Mouse (Mus musculus): Measurements from ENCODE around the gene Pqlc2. TPM values are rescaled to one million over a fixed set of nuclear protein-coding genes. Genes with fewer than 3 reads are reported as not detected.

Pqlc2 gene
- polyA plus RNA-seq, 1 experiment from 2014 or later = 12.7 TPM

- peak; percentile 72 for ATAC-seq (ENCODE audit: low read depth)
- peak overlapping the region; percentile 49 for H3K27ac ChIP-seq (ENCODE audit: low read depth, low read length)
- peak overlapping the region; percentile 97 for H3K4me2 ChIP-seq (ENCODE audit: low read depth, low read length)
- peak overlapping the region; percentile 79 for H3K9ac ChIP-seq (replicated peaks; ENCODE audit: low read depth, low read length)
- under 1% methylated on average over 51 of the region's 53 CpGs for WGBS
- peak overlapping the region; percentile 88 for H3K4me3 ChIP-seq (ENCODE audit: low read depth, low read length)
- no peaks in the 10 kb centered on the region for H3K9me3 ChIP-seq (ENCODE audit: control insufficient read depth, low read length)
- peaks cover 15% of the 10 kb centered on the region for H3K4me1 ChIP-seq (ENCODE audit: control insufficient read depth, insufficient read depth, low read length)
- H3K36me3 ChIP-seq (ENCODE audit: control insufficient read depth, insufficient read depth, low read length) = peaks cover 9% of the 10 kb centered on the region; the same call in 1 of the 2 replicates
- no peaks in the 10 kb centered on the region for H3K27me3 ChIP-seq (ENCODE audit: control insufficient read depth, insufficient read depth, low read length)
Observed at GRCm38 (mm10) chr4:139310899-139311701, 592 bp upstream of the Pqlc2 start.

GRCm38 (mm10) chr4:139309651-139310050, 857 bp downstream of the Pqlc2 start:
- H3K4me1 ChIP-seq (ENCODE audit: control insufficient read depth, insufficient read depth, low read length) = peaks cover 15% of the 10 kb centered on the region
- H3K36me3 ChIP-seq (ENCODE audit: control insufficient read depth, insufficient read depth, low read length) = peaks cover 4% of the 10 kb centered on the region; the same call in 1 of the 2 replicates
- H3K27ac ChIP-seq (ENCODE audit: low read depth, low read length) = no peak overlapping the region
- ATAC-seq (ENCODE audit: low read depth) = no peak
- H3K9ac ChIP-seq (replicated peaks; ENCODE audit: low read depth, low read length) = peak overlapping the region; percentile 79
- WGBS = 17% methylated on average over 6 of the region's 6 CpGs
- peak overlapping the region; percentile 97 for H3K4me2 ChIP-seq (ENCODE audit: low read depth, low read length)
- peak overlapping the region; percentile 88 for H3K4me3 ChIP-seq (ENCODE audit: low read depth, low read length)
- H3K9me3 ChIP-seq (ENCODE audit: control insufficient read depth, low read length) = no peaks in the 10 kb centered on the region
- H3K27me3 ChIP-seq (ENCODE audit: control insufficient read depth, insufficient read depth, low read length) = no peaks in the 10 kb centered on the region

DNA sequence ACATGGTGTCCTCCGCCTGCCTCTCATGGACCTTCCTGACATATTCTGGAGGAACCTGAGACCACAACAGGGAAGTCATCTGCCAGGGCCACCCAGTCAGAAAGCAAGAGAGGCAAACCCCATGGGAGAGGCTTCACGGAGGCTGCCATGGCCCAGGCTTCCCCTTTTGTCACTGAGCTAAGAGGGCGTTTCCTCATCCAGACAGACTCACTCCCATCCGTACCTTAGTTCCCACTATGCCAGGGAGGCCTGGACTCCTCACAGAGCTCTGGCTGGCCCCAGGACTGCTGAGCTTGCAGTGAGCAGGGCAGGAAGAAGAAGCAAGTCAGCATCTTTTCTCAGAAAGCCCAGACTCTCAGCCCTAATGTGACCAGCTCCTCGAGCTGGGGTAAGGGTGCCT, 2.6 kb downstream of the Pqlc2 start:
- peaks cover 15% of the 10 kb centered on the region for H3K4me1 ChIP-seq (ENCODE audit: control insufficient read depth, insufficient read depth, low read length)
- no peak overlapping the region for H3K9ac ChIP-seq (replicated peaks; ENCODE audit: low read depth, low read length)
- no peak overlapping the region for H3K4me3 ChIP-seq (ENCODE audit: low read depth, low read length)
- H3K9me3 ChIP-seq (ENCODE audit: control insufficient read depth, low read length) = no peaks in the 10 kb centered on the region
- no peak overlapping the region for H3K27ac ChIP-seq (ENCODE audit: low read depth, low read length)
- no peaks in the 10 kb centered on the region for H3K27me3 ChIP-seq (ENCODE audit: control insufficient read depth, insufficient read depth, low read length)
- no peak overlapping the region for H3K4me2 ChIP-seq (ENCODE audit: low read depth, low read length)
- H3K36me3 ChIP-seq (ENCODE audit: control insufficient read depth, insufficient read depth, low read length) = no peaks in the 10 kb centered on the region
- no peak for ATAC-seq (ENCODE audit: low read depth)
- 79% methylated on average over 5 of the region's 5 CpGs for WGBS

DNA sequence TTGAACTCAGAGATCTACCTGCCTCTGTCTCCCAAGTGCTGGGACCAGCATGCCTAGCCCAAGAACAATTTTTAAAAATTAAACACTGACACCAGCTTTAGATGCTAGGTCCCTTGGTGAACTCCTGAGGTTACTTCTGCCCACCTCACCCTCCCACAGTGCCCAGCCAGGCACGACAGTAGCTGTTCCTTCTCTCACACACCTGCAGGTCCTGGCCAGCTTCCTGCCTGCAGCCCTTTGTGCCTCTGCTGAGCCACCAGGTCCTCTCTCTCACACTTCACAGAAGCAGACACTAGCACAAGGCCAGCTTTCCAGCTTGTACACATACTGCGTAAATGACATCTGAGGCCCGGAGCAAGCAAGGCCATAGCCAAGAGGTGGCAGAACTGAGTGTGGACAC, 5.0 kb downstream of the Pqlc2 start:
- Histone ChIP-seq H3K9me3 (ENCODE audit: control insufficient read depth, low read length) (no peaks in the 10 kb centered on the region), H3K4me2 (ENCODE audit: low read depth, low read length) (no peak overlapping the region), H3K9ac (replicated peaks; ENCODE audit: low read depth, low read length) (no peak overlapping the region), H3K4me1 (ENCODE audit: control insufficient read depth, insufficient read depth, low read length) (peaks cover 6% of the 10 kb centered on the region), H3K27ac (ENCODE audit: low read depth, low read length) (no peak overlapping the region), H3K27me3 (ENCODE audit: control insufficient read depth, insufficient read depth, low read length) (no peaks in the 10 kb centered on the region), H3K4me3 (ENCODE audit: low read depth, low read length) (no peak overlapping the region), H3K36me3 (ENCODE audit: control insufficient read depth, insufficient read depth, low read length) (peaks cover 7% of the 10 kb centered on the region)
- no peak for ATAC-seq (ENCODE audit: low read depth)
- 97% methylated on average over 3 of the region's 3 CpGs for WGBS

GRCm38 (mm10) chr4:139302241-139302640, 8.3 kb downstream of the Pqlc2 start:
- no peak overlapping the region for H3K4me3 ChIP-seq (ENCODE audit: low read depth, low read length)
- no peak overlapping the region for H3K4me2 ChIP-seq (ENCODE audit: low read depth, low read length)
- no peaks in the 10 kb centered on the region for H3K9me3 ChIP-seq (ENCODE audit: control insufficient read depth, low read length)
- no peak overlapping the region for H3K27ac ChIP-seq (ENCODE audit: low read depth, low read length)
- 66% methylated on average over 5 of the region's 5 CpGs for WGBS
- no peaks in the 10 kb centered on the region for H3K27me3 ChIP-seq (ENCODE audit: control insufficient read depth, insufficient read depth, low read length)
- H3K9ac ChIP-seq (replicated peaks; ENCODE audit: low read depth, low read length) = no peak overlapping the region
- no peaks in the 10 kb centered on the region for H3K4me1 ChIP-seq (ENCODE audit: control insufficient read depth, insufficient read depth, low read length)
- H3K36me3 ChIP-seq (ENCODE audit: control insufficient read depth, insufficient read depth, low read length) = peaks cover 12% of the 10 kb centered on the region
- ATAC-seq (ENCODE audit: low read depth) = no peak

DNA sequence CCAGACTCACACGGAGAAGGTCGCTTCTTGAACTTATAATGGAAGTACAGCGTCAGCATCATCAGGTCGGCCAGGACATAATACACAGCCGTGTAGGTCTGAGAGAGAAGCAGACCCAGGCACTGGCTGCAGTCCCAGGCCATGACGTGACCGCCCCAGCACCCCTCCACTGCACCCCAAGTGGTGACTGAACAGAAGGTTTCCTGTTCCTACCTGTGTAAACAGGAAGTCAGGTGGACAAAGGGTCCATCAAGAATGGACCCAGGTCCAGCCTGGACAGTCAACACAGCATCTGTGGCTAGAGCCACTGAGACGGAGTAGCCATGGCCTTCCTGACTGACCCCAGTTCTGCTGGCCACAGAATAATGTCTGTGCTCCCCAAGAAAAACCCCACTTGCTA, 8.7 kb downstream of the Pqlc2 start:
- H3K4me2 ChIP-seq (ENCODE audit: low read depth, low read length) = no peak overlapping the region
- H3K36me3 ChIP-seq (ENCODE audit: control insufficient read depth, insufficient read depth, low read length) = peaks cover 12% of the 10 kb centered on the region
- H3K27ac ChIP-seq (ENCODE audit: low read depth, low read length) = no peak overlapping the region
- 92% methylated on average over 8 of the region's 8 CpGs for WGBS
- no peaks in the 10 kb centered on the region for H3K9me3 ChIP-seq (ENCODE audit: control insufficient read depth, low read length)
- no peak overlapping the region for H3K4me3 ChIP-seq (ENCODE audit: low read depth, low read length)
- H3K27me3 ChIP-seq (ENCODE audit: control insufficient read depth, insufficient read depth, low read length) = no peaks in the 10 kb centered on the region
- no peak overlapping the region for H3K9ac ChIP-seq (replicated peaks; ENCODE audit: low read depth, low read length)
- no peak for ATAC-seq (ENCODE audit: low read depth)
- no peaks in the 10 kb centered on the region for H3K4me1 ChIP-seq (ENCODE audit: control insufficient read depth, insufficient read depth, low read length)

DNA sequence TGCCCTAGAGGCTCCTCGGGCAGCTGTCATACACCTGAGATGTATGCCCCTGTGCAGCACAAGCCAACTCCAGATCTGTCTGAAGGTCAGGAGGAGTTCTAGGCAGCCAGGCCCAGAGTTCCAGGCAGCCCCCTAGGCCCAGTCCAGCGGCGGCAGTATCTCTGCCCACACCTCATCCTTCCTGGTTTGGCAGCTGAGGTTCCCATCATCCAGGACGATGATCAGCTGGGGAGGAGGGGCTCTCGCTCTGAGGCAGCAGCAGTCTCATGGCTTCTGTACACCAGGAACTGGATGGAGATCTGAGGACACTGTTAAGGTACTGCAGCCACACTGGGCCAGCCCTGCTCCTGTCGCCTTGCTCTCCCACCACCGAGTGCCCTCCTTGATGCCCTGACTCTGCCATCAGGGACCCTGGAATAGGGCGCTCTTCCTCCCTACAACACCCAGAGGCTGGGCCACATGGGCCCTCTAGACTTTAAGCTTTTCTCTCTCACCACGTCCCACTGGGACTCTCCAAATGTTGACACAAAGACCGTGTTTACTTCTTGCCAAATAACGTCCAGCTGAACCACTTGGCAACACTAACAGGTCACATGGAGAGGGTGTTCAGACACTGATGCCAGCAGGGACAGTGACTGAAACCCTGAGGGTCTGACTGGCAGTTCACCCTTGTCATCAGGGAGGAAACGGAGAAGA, 11.7 kb downstream of the Pqlc2 start:
- no peak overlapping the region for H3K4me3 ChIP-seq (ENCODE audit: low read depth, low read length)
- no peak overlapping the region for H3K27ac ChIP-seq (ENCODE audit: low read depth, low read length)
- peaks cover 12% of the 10 kb centered on the region for H3K36me3 ChIP-seq (ENCODE audit: control insufficient read depth, insufficient read depth, low read length)
- WGBS = 85% methylated on average over 12 of the region's 12 CpGs
- no peaks in the 10 kb centered on the region for H3K27me3 ChIP-seq (ENCODE audit: control insufficient read depth, insufficient read depth, low read length)
- H3K9me3 ChIP-seq (ENCODE audit: control insufficient read depth, low read length) = no peaks in the 10 kb centered on the region
- no peak overlapping the region for H3K4me2 ChIP-seq (ENCODE audit: low read depth, low read length)
- no peak for ATAC-seq (ENCODE audit: low read depth)
- no peak overlapping the region for H3K9ac ChIP-seq (replicated peaks; ENCODE audit: low read depth, low read length)
- no peaks in the 10 kb centered on the region for H3K4me1 ChIP-seq (ENCODE audit: control insufficient read depth, insufficient read depth, low read length)

DNA sequence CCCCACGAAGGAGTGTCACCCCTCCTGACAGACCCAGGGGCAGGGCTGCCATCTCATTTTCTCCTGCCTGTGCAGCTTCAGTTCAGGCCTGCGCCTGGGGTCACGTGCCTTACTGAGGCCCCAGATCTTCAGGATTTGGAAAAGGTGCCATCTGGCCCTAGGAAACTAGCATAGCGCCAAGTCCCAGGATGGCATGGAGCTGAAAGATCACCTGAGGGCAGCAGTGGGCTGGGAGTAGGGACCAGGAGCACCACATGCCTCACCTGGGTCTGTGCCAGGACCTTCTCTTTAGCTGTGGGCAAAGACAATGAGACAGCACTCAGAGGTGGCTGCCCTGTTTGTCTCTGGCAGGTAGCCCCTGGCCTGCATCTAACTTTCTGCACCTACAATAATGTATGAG, 12.9 kb downstream of the Pqlc2 start:
- WGBS = 90% methylated on average over 4 of the region's 4 CpGs
- H3K9ac ChIP-seq (replicated peaks; ENCODE audit: low read depth, low read length) = no peak overlapping the region
- no peak for ATAC-seq (ENCODE audit: low read depth)
- no peak overlapping the region for H3K4me3 ChIP-seq (ENCODE audit: low read depth, low read length)
- no peaks in the 10 kb centered on the region for H3K27me3 ChIP-seq (ENCODE audit: control insufficient read depth, insufficient read depth, low read length)
- H3K4me2 ChIP-seq (ENCODE audit: low read depth, low read length) = no peak overlapping the region
- H3K36me3 ChIP-seq (ENCODE audit: control insufficient read depth, insufficient read depth, low read length) = peaks cover 12% of the 10 kb centered on the region
- no peaks in the 10 kb centered on the region for H3K9me3 ChIP-seq (ENCODE audit: control insufficient read depth, low read length)
- H3K4me1 ChIP-seq (ENCODE audit: control insufficient read depth, insufficient read depth, low read length) = no peaks in the 10 kb centered on the region
- no peak overlapping the region for H3K27ac ChIP-seq (ENCODE audit: low read depth, low read length)

DNA sequence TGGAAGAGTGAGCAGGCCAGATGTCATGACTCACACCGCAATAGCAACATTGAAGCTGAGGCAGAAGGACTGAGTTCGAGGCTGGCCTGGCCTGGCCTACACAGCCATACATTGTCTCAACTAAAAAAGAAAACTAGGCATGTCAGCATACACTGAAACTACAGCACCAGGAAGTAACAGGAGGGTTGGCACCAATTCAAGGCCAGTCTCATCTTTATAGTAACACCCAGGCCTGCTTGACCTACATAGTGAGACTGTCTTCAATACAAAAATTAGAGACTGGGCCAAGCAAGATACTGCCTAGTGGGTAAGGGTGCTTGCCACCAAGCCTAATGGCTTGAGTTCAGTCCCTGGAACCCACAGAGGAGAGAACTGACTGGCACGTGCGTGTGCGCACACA, 18.5 kb downstream of the Pqlc2 start:
- H3K36me3 ChIP-seq (ENCODE audit: control insufficient read depth, insufficient read depth, low read length) = peaks cover 15% of the 10 kb centered on the region
- no peaks in the 10 kb centered on the region for H3K27me3 ChIP-seq (ENCODE audit: control insufficient read depth, insufficient read depth, low read length)
- H3K9ac ChIP-seq (replicated peaks; ENCODE audit: low read depth, low read length) = no peak overlapping the region
- no peak for ATAC-seq (ENCODE audit: low read depth)
- no peaks in the 10 kb centered on the region for H3K4me1 ChIP-seq (ENCODE audit: control insufficient read depth, insufficient read depth, low read length)
- H3K27ac ChIP-seq (ENCODE audit: low read depth, low read length) = no peak overlapping the region
- H3K4me3 ChIP-seq (ENCODE audit: low read depth, low read length) = no peak overlapping the region
- no peaks in the 10 kb centered on the region for H3K9me3 ChIP-seq (ENCODE audit: control insufficient read depth, low read length)
- WGBS = 97% methylated on average over 5 of the region's 5 CpGs
- no peak overlapping the region for H3K4me2 ChIP-seq (ENCODE audit: low read depth, low read length)
